Mouse (Mus musculus): Measurements from ENCODE around the gene Pon1.
"Not testable (repeated sequence)": the region's sequence is repeated elsewhere in the genome, so short reads cannot be mapped to it uniquely, and the experiment has no call there.

The Pon1 gene

GRCm38 (mm10) chr6:5193693-5194092 lies at the start of gene Pon1:
Pon1 (minus strand) TSS chr6:5193946.
- no peak for DNase-seq (ENCODE audit: low read depth, low spot score)

GRCm38 (mm10) chr6:5238799-5239198 lies 45.1 kb upstream of the Pon1 start:
- DNase-seq (ENCODE audit: low read depth, low spot score): no peak

- DNase-seq (ENCODE audit: low read depth, low spot score): no peak
Measured at GRCm38 (mm10) chr6:5237510-5237909, 43.8 kb upstream of the Pon1 start.

GRCm38 (mm10) chr6:5236843-5237371 lies 43.2 kb upstream of the Pon1 start:
- no peak for DNase-seq (ENCODE audit: low read depth, low spot score)

- DNase-seq (ENCODE audit: low read depth, low spot score): no peak
Measured at GRCm38 (mm10) chr6:5234563-5234962, 40.8 kb upstream of the Pon1 start.

- DNase-seq (ENCODE audit: low read depth, low spot score): no peak
Measured at GRCm38 (mm10) chr6:5233812-5234211, 40.1 kb upstream of the Pon1 start.

- no peak for DNase-seq (ENCODE audit: low read depth, low spot score)
Measured at GRCm38 (mm10) chr6:5232022-5232421, 38.3 kb upstream of the Pon1 start.

- no peak for DNase-seq (ENCODE audit: low read depth, low spot score)
Measured at GRCm38 (mm10) chr6:5230261-5230660, 36.5 kb upstream of the Pon1 start.

- DNase-seq (ENCODE audit: low read depth, low spot score): not testable (repeated sequence)
Measured at GRCm38 (mm10) chr6:5223551-5223950, 29.8 kb upstream of the Pon1 start.

- DNase-seq (ENCODE audit: low read depth, low spot score): no peak
Measured at GRCm38 (mm10) chr6:5222080-5222479, 28.3 kb upstream of the Pon1 start.

- peak; percentile 47 for DNase-seq (ENCODE audit: low read depth, low spot score)
Measured at GRCm38 (mm10) chr6:5218190-5218589, 24.4 kb upstream of the Pon1 start.

- no peak for DNase-seq (ENCODE audit: low read depth, low spot score)
Measured at GRCm38 (mm10) chr6:5207817-5208216, 14.1 kb upstream of the Pon1 start.

- no peak for DNase-seq (ENCODE audit: low read depth, low spot score)
Measured at GRCm38 (mm10) chr6:5199916-5200315, 6.2 kb upstream of the Pon1 start.

GRCm38 (mm10) chr6:5199376-5199905 lies 5.7 kb upstream of the Pon1 start:
- DNase-seq (ENCODE audit: low read depth, low spot score): no peak

GRCm38 (mm10) chr6:5198590-5198989 lies 4.8 kb upstream of the Pon1 start:
- no peak for DNase-seq (ENCODE audit: low read depth, low spot score)

GRCm38 (mm10) chr6:5190761-5191160 lies 3.0 kb downstream of the Pon1 start:
- DNase-seq (ENCODE audit: low read depth, low spot score): no peak

- DNase-seq (ENCODE audit: low read depth, low spot score): no peak
Measured at GRCm38 (mm10) chr6:5189507-5189906, 4.2 kb downstream of the Pon1 start.

- DNase-seq (ENCODE audit: low read depth, low spot score): no peak
Measured at GRCm38 (mm10) chr6:5188938-5189337, 4.8 kb downstream of the Pon1 start.

- no peak for DNase-seq (ENCODE audit: low read depth, low spot score)
Measured at GRCm38 (mm10) chr6:5188036-5188435, 5.7 kb downstream of the Pon1 start.

GRCm38 (mm10) chr6:5187586-5187985 lies 6.2 kb downstream of the Pon1 start:
- DNase-seq (ENCODE audit: low read depth, low spot score): no peak

- peak; percentile 48 for DNase-seq (ENCODE audit: low read depth, low spot score)
Measured at GRCm38 (mm10) chr6:5186229-5186950, 7.4 kb downstream of the Pon1 start.

GRCm38 (mm10) chr6:5180645-5181044 lies 13.1 kb downstream of the Pon1 start:
- no peak for DNase-seq (ENCODE audit: low read depth, low spot score)

GRCm38 (mm10) chr6:5179189-5179588 lies 14.6 kb downstream of the Pon1 start:
- DNase-seq (ENCODE audit: low read depth, low spot score): no peak

Data from c-Kit-negative CD71-positive TER-119-positive erythroid progenitor cells, embryonic 14.5 days (primary cell).